Mouse (Mus musculus): ENCODE measurements around the gene Olfr822.
"Not testable (repeated sequence)": the region's sequence is repeated elsewhere in the genome, so short reads cannot be mapped to it uniquely, and the experiment has no call there.

Olfr822 gene

DNA sequence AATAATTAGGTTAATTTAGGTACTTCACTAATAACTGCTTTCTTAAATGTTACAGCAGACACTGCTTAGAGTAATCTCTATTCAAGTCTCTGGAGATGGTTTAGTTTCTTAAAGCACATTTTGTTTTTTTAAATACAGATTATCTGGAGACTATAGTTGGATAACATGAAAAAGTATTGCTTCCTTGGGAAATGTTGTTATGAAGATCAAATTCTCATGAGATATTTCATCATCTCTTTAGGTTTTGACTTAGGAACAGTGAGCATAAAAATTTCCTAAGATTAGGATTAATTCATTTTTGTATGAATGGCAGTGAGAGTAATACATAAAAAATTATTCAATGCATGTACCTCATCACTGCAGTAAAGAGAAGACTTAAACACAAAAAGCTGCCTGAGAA lies at the start of gene Olfr822:
Gene Olfr822 (plus strand): TSS at position 301 of the 400 bp plus-strand sequence.
- DNase-seq: no peak

DNA sequence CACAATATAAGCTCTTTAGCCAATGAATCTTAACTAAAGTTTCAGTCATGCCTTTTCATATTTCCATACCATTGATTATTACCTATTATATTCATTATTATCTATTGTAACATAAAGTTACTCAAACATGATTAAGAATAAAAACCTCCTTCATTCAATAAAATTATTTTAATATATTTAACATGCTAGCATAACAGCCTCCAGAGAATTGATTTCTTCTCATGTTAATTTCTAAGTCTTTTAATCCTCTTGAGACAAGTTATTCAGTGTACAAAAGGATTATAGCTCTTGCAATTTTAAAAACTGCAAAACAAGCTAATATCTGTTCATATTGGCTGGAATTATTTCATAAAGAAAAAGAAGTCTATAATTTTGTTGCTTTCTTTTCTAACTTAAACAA lies 41.0 kb upstream of the Olfr822 start, which contains the start of gene Olfr821:
Gene Olfr821 (plus strand): TSS at position 301 of the 400 bp plus-strand sequence.
- no peak for DNase-seq

DNA sequence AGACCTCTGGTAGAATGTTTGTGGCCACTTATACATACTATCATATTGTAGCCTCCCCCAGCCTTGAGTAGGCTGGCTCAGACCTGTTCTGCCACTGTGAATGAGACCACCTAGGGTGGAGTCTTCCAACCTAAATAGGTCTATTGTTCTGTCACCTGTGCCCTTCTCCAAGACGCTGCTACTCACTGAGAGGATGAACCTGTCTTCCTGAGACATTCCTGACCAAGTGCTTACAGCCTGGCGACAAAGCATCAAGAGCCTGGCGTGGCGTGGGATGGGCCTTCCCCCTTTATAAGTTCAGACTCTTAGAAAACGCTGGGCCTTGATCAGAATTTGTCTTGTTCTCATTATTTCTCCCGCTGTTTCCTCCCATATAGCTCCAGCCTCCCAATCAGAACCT lies 33.9 kb upstream of the Olfr822 start:
- DNase-seq: no peak

DNA sequence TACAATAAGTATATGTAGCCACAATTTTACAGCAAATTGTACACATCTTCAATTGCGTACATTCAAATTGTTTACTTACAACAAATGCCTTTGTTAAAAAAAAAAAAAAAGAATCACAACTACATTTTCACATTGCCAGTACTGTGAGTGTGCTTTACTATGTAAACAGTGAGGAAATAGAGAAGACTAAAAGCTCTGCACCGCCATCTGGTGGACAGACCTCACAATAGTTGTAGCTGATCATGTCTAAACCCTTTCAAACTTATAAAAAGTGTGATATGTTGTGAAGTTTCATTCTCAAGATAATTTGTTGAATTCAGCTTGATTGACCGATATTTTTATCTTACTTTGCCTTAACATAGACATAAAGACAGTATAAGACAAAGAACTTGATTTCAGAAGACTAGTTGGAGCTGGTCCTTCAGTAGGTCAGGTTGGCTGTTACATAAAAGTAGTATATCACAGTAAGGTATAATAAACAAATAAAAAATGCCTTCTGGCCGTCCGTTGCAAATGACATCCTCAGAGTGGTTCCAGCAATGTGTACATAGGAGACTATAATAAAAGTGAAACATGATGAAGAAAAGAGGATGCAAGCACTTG lies 21.9 kb downstream of the Olfr822 start:
- peak; percentile 13 for DNase-seq

DNA sequence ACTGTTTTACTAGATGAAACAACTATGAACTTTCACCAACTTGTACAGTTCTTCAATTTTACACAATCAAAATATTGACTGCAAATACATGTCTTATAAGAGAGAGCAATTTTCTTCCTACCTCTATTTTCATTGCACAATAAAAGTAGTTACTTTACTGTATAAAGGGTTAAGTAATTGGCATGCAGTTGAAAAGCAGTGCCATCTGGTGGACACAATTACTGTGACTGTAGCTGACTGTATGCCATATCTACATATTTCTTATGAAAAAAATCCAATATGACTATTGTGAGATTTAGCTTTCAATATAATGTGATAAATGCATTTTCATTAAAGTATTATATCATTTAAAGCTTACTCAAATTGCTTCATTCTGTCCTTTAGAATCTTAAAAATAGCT lies 25.1 kb downstream of the Olfr822 start:
- DNase-seq: no peak

DNA sequence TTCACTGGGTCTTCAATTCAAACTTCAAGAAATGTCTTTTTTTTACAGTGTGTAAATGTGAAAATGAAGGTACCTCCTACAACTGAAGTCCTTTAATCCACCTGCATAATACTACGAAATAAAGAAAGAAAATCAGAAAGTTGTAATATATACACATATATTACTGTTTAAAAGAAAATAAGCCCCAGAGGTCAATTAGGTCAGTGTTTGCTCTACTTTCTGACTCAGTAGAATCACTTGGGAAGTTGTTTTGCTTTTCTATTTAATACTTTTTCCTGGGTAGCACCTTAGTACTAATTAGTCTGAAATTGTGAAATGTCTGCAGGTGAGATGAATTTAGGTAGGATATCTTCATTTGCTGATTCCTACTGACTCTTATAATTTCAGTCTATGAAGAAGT lies 44.3 kb downstream of the Olfr822 start, which contains the start of gene Olfr823:
Gene Olfr823 (minus strand): TSS at position 101 of the 400 bp plus-strand sequence.
- DNase-seq: not testable (repeated sequence)

DNA sequence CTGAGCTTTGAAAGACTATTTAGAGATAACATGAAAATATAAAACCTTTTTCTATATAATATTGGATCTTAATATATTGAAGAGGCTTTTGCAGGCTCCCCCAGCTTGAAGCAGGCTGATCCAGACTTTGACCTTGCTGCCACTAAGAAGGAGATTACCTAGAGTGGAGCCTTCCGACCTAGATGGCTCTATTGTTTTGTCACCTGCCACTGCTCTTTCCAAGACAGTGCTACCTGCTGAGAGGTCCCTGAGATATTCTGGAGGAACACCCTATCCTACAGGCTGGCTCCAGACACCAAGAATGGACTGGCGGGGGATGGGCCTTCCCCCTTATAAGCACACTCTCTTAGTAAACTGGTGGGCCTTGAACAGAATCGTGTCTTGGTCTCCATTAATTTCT lies 45.0 kb downstream of the Olfr822 start:
- DNase-seq: not testable (repeated sequence)

Measured in thymus, postnatal 14 days (tissue).